Mouse (Mus musculus) testis, postnatal 14 days (tissue): ENCODE results near the gene Spg21.

Experiments used
- DNase-seq: peaks from one replicate; pipeline ENCODE4 v3.0.0; 2021; ENCODE audit warnings: low spot score

Gene Spg21

DNA sequence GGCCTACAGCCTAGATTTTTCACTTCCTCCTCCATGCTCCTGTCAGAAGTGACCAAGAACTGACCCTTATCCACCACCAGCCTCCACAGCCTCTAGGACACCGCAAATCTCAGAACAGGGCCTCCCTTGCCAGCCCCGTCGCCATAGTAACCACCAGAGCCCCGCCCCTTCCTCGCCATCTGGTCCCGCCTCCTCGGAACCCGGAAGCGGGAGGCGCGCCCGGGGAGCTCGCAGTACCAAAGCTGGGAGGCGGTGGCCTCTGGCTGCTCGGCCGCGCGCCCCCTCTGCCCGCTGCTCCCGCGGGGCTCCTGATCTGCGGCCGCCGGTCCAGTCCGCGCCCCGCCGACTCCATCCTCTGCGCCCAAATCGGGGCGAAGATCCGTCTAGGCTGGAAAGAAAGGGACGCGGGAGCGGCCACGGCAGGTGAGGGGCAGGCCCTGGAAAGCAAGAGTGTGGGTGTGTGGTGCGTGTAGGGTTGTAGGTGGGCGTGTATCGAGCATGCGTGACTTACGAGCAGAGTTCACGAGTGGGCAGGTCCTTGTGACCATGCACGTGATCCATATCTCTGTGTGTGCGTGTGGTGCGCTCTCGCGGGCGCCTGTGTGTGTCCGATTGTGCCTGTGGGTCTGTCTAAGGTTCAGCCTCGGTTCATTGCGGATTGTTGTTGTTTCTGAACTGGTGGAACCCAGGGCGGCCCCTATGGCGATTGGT, at the start of gene Spg21:
Spg21 (plus strand) TSS at position 216 of the 711 bp plus-strand sequence.
- peak; percentile 93 for DNase-seq

DNA sequence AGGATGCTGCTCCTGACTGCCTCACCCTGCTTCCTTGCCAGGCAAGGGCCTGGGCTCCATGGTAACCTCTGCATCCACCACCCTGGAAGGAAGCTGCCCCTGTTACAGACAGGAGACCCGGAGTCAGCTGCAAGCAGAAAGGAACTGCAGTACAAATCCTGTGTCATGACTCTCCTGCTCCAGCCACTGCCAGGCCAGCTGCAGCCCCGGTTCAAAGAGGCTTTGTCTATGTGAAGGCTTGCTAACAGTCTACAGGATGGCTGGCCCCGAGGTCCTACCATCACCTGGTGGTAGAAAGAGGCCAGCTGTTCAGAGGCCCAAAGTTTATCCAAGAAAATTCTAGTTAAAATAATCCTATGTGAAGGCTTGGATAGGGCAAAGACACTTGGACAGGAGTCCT, 49.4 kb upstream of the Spg21 start:
- DNase-seq: no peak

DNA sequence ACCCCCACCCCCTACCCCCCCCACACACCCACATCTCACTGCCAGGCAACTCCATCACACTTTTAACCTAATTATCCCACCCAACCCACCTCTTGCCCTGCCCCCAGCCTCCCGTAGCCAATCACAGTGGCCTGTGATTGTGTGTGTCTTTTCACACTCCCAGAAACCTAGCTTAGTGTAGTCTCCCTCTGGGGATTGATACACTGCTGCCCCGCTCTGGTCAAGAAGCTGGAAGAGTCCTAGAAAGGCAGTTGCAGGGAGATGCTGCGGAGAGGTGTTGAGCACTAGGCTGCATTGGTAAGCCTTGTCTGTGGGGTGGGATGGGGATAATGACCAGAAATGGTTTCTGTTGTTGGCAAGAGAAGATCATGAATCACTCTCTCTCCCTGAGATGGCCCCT, 43.0 kb upstream of the Spg21 start:
- DNase-seq: no peak

DNA sequence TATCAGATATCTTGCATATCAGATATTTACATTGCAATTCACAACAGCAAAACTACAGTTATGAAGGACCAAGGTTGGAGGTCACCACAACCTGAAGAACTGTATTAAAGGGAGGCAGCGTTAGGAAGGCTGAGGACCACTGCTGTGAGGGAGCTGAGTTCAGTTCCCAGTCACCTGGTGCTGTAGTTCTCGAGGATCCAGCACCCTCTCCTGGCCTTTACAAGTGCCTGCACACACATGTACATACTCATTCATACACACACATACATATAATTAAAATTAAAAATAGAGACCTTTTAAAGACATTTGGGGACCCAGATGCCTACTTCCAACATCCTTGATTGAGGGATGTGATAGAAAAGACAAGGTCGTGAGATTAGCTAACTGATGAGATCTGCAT, 41.1 kb upstream of the Spg21 start:
- no peak for DNase-seq

DNA sequence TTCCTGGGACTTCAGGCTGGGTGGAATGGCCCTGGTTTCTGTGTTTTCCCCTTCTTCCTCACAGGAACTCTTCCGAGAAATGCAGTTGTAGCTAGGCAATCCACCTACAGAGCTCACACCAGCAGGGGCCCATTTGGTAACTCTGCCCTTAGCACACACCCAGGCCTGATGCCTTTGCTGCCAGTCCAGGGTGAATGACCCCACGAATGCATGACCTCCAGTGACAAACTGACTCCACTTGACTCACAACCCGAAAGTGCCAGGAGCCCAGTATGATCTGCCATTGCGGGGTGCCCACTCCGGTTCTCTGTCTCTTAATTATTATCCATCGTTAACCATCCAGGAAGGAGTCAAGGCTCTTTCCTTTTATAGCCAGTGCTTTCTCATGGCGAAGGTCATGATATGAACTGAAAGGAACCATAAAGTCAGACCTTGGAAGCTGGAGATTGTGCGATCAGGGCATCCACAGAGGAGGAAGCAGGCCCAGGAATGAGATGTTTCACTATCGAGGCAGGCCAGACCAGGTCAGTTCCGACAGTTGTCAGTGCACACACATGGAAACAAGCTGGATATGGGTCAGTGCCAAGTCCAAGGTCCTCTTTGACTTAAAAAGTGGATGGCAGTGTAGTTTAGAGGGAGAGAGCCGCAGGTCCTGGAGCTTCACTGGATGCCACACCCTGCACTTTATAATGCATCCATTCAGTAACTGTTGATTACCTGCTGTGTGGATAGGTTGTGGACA, 37.8 kb upstream of the Spg21 start, which contains the start of gene Slc51b:
Slc51b (minus strand) TSS at position 196 of the 742 bp plus-strand sequence.
- DNase-seq: no peak

DNA sequence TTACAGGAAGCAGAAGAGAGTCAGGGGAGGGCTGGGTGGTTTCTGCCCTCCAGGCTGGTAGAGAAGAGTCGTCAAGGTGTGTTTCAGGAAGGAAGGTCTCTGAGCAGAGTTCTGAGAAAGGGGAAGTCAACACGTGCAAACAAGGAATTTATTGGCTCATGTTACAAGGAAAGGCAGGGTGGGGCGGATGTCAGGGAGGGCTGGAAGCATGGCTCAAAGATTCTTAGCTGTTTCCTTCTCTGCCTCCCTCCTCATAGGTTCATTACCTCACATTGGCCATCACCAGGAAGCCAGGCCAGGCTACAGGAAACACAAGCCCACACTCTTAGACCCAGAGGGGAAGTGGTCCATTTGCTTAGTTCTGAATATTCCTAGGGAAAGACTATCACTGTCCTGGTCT, 36.4 kb upstream of the Spg21 start:
- no peak for DNase-seq

DNA sequence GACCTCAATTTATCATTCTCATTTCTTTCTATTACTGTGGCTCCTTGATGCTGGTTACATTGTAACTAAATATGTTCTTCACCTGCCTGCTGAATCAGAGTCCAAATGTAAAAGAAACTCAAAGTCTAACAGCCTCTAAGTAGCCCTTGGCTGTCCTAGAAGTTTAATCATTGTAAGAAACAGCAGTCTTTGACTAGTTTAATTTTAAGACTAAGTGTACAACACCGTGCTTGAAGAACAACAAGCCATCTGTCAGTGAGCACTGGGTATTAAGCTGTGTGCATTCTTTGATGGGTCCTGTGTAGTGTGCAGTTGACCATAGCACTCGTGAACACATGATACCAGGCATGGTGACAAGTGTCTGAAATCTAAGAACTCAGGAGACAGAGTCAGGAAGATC, 33.2 kb upstream of the Spg21 start:
- DNase-seq: no peak

DNA sequence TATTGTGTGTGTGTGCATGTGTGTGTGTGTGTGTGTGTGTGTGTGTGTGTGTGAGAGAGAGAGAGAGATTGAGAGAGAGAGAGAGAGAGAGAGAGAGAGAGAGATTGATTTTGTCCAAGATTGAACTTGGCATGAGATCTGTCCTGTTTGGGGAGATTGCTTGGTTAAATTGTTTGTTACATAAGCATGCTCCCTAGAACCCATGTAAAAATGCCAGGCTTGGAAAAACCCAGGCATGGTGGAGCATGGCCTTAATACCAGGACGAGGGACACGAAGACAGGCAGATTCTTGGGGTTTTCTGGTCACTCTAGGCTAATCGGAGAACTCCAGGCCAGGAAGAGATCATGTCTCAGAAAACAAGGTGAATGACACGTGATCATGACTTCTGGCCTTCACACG, 32.7 kb upstream of the Spg21 start:
- DNase-seq: no peak

DNA sequence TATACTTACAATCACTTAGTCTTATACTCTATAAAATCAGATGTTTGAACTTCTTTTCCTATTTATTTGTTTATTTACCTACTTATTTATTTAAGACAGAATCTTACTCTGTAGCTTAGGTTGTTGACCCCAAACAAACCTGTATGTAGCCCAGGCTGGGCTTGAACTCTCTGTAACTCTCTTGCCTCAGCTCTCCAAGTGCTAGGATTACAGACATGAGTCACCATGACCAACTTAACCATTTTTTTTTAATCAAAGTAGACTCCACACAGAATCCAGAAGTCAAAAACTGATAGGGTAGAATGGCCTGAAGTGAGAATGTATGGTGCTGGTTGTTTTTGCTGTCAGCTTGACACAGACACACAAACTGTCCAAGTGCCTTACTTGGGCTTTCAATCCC, 30.3 kb upstream of the Spg21 start:
- no peak for DNase-seq

DNA sequence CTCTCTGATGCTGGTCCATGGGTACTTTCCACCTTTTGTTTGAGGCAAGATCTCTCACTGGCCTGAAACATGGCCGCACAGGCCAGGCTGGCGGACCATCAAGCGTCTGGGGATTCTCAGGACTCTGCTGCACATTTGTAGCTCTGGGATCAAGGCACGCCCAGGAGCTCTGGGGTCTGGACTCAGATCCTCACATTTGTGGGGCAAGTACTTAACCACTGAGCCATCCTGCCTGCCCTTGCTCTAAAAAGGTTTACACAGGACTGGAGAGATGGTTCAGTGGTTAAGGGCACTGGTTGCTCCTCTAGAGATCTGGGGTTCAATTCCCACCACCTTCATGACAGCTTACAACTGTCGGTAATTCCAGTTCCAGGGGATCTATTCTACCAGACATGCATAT, 29.8 kb upstream of the Spg21 start:
- DNase-seq: no peak

DNA sequence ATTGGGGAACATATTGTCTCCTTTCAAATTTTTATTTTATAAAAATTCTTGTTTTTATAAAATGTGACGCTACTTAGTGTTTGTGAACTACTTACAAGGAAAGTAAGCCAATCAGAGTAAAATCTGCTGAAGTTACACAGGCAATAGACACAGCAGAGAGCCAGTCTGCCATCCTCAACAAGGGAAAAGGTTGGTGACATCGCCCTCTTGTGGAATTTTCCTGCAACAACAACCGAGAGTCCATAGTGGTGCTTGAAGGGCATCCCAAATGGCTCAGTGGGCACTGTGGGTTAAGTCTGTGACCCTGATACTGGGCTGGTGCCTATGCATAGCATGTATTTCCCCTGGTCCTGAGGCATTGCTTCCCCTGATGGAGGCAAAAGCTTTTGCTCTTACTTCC, 28.5 kb upstream of the Spg21 start:
- peak; percentile 81 for DNase-seq

DNA sequence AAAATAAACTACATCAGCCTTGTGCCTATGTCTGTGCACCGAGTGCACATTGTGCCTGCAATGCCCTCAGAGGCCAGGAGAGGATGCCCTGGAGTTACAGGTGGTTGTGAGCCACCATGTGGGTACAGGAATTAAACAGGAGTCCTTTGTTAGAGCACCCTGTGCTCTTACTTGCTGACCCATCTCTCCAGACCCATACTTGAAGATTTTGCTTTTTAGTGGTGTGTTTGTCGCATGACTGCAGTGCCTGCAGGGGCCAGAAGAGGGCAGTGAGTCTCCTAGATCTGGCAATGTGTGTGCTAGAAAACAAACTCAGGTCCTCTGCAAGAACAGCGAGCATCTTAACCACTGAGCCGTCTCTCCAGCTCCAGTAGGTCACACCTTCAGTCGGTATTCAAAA, 26.6 kb upstream of the Spg21 start:
- DNase-seq: no peak

DNA sequence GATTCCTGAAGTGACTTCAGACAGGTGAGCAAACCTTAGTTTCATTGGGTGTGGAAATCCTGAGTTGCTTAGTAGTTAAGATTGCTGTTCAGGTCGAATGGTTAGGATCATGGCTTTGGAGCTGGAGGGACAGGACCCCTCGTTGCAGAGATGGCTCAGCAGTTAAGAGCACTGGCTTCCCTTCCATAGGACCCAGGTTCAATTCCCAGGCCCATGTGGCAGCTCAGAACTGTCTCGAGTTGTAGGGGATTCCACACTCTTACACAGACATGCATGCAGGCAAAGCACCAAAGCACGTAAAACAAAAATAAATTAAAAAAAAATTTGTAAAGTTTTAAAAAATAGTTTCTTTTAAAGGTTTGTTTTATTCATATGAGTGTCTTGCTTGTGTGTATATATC, 25.5 kb upstream of the Spg21 start:
- DNase-seq: no peak

DNA sequence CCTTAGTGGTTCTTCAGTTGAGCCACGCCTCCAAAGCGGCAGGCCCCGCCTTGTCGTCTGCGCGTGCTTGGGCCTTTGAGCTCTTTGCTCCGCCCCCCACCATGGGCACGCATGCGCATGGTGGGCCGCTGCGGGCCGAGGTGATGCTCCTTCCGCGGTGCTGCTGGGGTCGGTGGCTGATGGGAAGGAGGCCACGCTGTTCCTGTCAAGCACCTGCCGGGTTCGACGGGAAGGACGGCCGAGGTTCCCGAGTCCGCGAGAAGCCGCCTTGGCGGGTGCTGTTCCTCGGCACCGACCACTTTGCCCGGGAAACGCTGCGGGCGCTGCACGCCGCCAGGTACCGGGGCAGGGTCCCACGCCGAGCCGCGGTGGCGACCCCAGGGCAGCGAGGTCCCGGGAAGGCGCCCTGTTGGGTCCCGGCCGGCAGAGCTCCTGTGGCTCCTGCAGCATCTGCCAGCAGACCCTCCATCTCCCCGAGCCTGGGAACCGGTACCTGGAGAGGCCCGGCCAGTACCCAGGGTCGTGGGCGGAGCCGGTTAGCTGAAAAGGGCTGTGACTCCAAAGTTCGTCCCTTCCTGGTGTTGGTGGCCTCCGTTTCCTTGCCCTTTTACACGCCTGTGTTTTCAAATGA, 25.0 kb upstream of the Spg21 start, which contains the start of gene Mtfmt:
Mtfmt (plus strand) TSS at position 112 of the 631 bp plus-strand sequence.
- DNase-seq: peak; percentile 94

DNA sequence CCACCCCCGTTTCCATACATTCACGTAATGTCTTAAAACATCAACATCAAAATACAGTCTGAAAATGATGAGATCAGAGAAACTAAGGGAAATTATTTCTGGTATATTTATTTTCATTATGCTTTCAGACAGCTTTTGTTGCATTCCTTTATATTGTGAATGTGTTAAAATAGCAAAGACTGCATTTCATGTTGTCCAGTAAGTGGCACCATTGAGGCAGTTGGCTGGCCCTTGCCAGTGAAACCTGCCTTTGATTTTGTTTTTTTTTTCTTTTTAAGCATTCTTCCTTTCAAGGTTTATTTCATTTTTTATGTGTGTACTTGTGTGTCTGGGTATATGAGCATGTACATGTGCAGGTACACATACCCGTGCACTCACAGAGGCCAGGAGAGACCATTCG, 16.1 kb upstream of the Spg21 start:
- DNase-seq: no peak

DNA sequence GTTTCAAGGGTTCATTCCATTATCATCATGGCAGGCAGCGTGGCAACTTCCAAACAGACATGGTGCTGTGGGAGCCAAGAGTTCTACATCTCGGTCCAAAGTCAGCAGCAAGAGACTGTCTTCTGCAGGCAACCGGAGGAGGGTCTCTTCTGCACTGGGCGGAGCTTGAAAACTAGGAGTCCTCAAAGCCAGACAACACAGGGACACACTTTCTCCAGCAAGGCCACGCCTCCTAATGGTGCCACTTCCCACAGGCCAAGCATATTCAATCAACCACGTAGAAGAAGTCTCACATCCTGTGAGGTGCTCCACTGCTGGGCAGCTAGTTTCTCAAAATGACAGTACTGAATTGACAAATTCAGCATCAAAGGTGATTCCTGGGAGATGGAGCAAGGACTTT, 12.8 kb upstream of the Spg21 start:
- no peak for DNase-seq

DNA sequence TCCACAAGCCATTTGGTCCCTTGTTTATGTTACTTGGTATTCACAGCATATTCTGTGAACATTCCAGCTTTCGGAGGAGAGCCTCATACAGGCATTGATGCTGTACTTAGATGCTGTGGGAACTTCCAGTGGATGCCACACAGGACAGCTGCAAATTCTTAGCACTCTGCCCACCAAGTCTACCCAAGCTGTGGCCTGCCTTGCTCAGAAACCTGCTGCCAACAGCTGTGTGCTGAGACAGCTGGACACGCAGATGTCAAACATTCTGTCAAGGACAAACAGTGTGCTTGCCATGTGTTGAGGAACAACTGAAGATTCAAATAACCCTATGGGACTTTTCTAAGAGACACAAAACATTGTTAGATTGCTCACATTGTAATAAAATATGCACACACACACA, 1.8 kb upstream of the Spg21 start:
- DNase-seq: no peak

DNA sequence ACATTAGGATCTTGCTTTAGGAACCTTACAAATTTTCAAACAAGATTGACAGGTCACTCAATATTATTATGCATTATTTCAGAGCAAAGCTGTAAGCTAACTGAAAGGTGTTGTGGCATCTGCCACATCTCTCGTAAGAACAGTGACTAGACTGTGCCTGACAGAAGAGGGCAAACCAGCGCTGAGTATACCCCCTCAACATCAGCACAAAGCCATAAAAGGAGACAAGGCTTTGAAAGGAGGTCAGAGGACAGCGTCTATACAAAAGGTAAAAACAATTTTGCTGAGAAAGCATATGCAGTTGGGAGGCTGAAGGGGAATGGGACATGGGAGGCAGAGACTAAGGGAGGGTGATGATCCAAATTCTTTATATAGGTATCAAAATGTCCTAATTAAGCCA, 549 bp upstream of the Spg21 start:
- DNase-seq: no peak

DNA sequence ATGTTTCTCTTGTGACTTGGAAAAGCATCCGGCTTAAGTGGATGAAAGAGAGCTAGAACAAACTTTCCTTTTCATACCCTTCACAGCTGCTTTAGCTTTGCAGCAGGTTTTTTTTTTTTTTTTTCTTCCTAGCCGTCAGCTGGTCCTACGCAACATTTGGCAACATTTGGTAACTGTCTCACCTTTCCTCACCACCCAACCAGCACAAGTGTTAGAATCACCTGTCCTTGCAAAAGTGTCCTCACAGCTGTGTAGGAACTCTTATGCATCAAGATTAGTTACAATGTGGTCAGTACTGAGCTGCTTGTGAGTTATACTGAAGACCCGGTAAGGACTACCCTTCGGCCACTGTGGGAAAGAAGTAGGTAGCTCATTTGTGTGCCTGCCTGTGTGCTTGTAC, 1.8 kb downstream of the Spg21 start:
- DNase-seq: peak; percentile 83

DNA sequence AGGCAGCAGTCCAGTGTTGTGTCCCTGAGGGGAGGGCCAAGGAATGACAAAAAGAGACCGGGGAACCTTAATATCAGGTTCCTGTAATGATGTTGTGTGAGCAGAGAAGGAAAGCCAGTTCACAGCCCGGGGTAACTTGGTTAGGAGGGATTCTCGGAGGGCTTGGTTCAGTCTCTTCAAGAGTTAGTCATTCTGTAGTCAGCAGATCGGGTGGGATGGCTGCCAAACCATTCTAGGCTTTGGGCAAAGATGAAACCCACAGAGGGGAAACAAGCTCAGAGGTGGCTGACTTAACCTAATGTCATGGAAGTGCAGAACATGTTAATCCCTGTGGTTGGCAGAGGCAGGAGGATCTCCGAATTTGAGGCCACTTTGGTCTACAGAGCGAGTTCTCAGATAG, 3.4 kb downstream of the Spg21 start:
- DNase-seq: no peak

DNA sequence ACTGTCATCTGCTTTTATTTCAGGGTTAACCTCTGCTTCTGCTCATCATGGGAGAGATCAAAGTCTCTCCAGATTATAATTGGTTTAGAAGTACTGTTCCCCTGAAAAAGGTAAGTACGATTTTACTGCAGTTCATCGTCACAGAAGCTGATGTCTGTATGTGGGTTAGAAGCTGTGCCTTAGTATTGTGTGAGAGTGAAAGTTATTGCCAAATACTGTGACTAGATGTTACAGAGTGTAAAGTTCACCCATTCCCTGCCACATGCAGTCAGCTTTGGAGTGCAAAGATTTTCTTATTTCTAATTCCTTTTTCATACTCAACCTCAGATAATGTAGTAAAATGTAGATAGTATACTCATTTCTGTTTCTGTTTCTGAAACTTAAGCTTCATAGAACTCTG, 4.5 kb downstream of the Spg21 start:
- DNase-seq: no peak

DNA sequence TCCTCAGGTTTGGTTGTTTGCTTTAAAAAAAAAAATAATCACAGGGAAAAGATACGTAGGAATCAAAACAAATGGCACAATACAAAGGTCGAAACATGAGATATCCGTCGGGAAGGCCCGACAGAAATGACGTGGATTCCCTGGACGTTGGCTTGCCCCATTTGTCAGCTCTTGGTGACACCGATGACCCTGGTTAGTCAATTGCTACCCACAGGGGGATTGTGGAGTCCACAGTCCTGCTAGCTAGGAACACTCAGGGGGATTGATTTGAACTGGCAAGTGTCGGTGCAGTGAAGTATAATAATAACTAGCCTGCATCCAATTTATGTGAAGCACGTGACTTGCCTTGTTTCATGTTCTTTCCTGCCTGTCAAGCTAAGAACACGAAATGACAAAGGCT, 6.9 kb downstream of the Spg21 start:
- no peak for DNase-seq

DNA sequence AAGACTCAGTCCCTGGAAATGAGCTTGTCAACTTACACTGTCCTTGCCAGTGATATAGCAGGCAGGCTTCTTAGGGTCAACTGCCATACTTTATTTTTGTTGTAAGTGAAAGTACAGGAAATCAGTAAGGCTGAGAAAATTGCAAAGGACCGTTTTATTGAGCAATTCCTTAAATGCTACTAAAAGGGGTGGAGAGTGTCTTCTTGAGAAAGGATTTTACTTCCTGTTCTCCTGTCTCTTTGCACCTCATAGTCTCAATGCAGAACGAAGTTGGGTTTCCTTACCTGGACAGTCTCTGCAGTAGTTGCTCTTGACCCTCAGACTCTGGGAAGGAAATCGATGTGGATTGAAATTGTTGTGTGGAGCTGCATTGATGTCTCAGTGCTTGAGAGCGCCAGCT, 12.0 kb downstream of the Spg21 start:
- DNase-seq: no peak
